Mouse (Mus musculus): ENCODE measurements around the gene Shf.

DNA sequence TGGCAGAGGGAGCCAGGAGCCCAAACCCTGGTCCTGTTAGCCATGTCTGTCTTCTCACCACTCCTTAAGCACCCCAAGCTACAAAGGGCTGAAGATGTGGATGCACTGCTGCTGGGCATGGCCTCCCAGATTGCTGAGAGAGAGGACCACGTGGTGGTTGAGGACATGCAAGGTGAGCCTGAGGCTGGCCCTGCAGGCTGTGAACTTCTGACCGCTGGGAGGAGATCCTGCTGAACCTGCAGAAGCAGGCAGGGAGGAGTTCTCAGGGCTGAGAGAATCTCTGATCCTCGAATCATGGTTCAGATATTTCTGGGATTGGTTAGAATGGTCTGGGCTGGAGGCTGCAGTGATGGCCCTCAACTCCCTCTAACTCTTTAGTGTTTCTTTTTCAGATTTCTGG is 45.0 kb downstream of the Shf start:
- TF ChIP-seq ZNF384 (IDR thresholded peaks at IDR 0.05; ENCODE audit: low read depth, low read length) (no peak), CHD2 (IDR thresholded peaks at IDR 0.05; ENCODE audit: low read depth, low read length) (no peak)

Measured in ES-E14 (cell line).